Mouse (Mus musculus) kidney, adult 2 months (tissue): ENCODE measurements around the gene Etnppl. TPM values are rescaled to one million over a fixed set of nuclear protein-coding genes. Genes with fewer than 3 reads are reported as not detected.

ENCODE experiments used
- DNase-seq: peaks from one replicate; pipeline ENCODE4 v3.0.0; 2021
- H3K27ac ChIP-seq: fragments of 200-500 bp; 2 replicates; pipeline ENCODE4 v1.5.1; 2012; ENCODE audit warnings: low read depth, low read length, control low read depth, inconsistent platforms; ENCODE audit not compliant: insufficient read depth
- H3K27me3 ChIP-seq: fragments of 200-500 bp; replicated peaks from 2 replicates; pipeline ENCODE4 v1.6.1; 2012; ENCODE audit warnings: mild to moderate bottlenecking, moderate library complexity, low read length, inconsistent platforms; ENCODE audit not compliant: control insufficient read depth, insufficient read depth
- H3K36me3 ChIP-seq: fragments of 200-500 bp; 2 replicates; pipeline ENCODE4 v1.6.1; 2012; ENCODE audit warnings: mild to moderate bottlenecking, moderate library complexity, low read length, inconsistent platforms; ENCODE audit not compliant: control insufficient read depth, insufficient read depth
- H3K4me1 ChIP-seq: fragments of 200-500 bp; 2 replicates; pipeline ENCODE4 v1.6.1; 2011; ENCODE audit warnings: low read length; ENCODE audit not compliant: control insufficient read depth, insufficient read depth
- H3K4me3 ChIP-seq: fragments of 200-500 bp; 2 replicates; pipeline ENCODE4 v1.5.1; 2011; ENCODE audit warnings: mild to moderate bottlenecking, low read depth, low read length, control low read depth; ENCODE audit not compliant: insufficient read depth
- CTCF ChIP-seq: fragments of 200-500 bp; conservative IDR thresholded peaks from 2 replicates; pipeline ENCODE4 v1.5.1; 2011; ENCODE audit warnings: low read depth, mild to moderate bottlenecking, control low read depth, low read length, moderate library complexity, mixed read lengths; ENCODE audit not compliant: insufficient read depth, insufficient read length
- POLR2A ChIP-seq: fragments of 200-500 bp; IDR thresholded peaks from one replicate; pipeline ENCODE4 v1.6.1; 2011; ENCODE audit warnings: low read depth, low read length, control low read depth
- WGBS: fragments of 180-500 bp; shearing (Covaris S2); methylation state at CpG from one replicate; pipeline ENCODE4 v1.1.7; 2018; 5-methylcytosine and 5-hydroxymethylcytosine counted together
- polyA plus RNA-seq: library from polyadenylated mRNA; depleted of rRNA; stranded (reverse); fragments of >200 nt; gene quantifications from 2 replicates; pipeline ENCODE4 v1.2.3, GENCODE M21; 2012; rRNA removed

The Etnppl gene
- polyA plus RNA-seq, 1 experiment: 2.4 TPM

GRCm38 (mm10) chr3:130687051-130687450 lies 69.8 kb downstream of the Etnppl start:
- H3K36me3 ChIP-seq: no peaks in the 10 kb centered on the region
- 93% methylated on average over 1 of the region's 1 CpGs for WGBS
- no peaks in the 10 kb centered on the region for H3K27me3 ChIP-seq
- no peak overlapping the region for H3K4me3 ChIP-seq
- H3K4me1 ChIP-seq: peaks cover 5% of the 10 kb centered on the region; the same call in 1 of the 2 replicates
- TF ChIP-seq POLR2A (no peak), CTCF (no peak)
- peak overlapping the region; percentile 53 for H3K27ac ChIP-seq
- no peak for DNase-seq

Other genes starting within 250 kb of the Etnppl start
- gene Ostc, start 92.0 kb downstream of the Etnppl start, polyA plus RNA-seq: 34.1 and 39.8 TPM in 2 replicates
- gene Rpl34, start 113.0 kb downstream of the Etnppl start, polyA plus RNA-seq: 1,334 and 1,388 TPM in 2 replicates